Mouse (Mus musculus) megakaryocyte, adult 5-6 weeks (primary cell): ENCODE results near the gene BC029722. TPM values are rescaled to one million over a fixed set of nuclear protein-coding genes. Genes with fewer than 3 reads are reported as not detected.

ENCODE experiments used
- ATAC-seq: 2 replicates; pipeline ENCODE4 v1.8.0; 2016; ENCODE audit warnings: mild to moderate bottlenecking, inconsistent platforms; ENCODE audit not compliant: poor library complexity, severe bottlenecking
- total RNA-seq, 2 experiments: library from RNA; stranded (forward) in 1 of 2; stranded (reverse) in 1 of 2; fragments of 153-499, 151-499 nt in 1 of 2; fragments of 221-1000, 200-1000 nt in 1 of 2; gene quantifications; 2 replicates each; pipeline versions ENCODE4 v1.2.3 to v1.2.4; 2015 to 2017

BC029722 gene
- total RNA-seq, 2 experiments from 2014 or later: 12.5 to 14.4 TPM

- peak; percentile 38 for ATAC-seq
These were observed 424 bp upstream of the BC029722 start for GRCm38 (mm10) chr2:155819449-155820251.

- peak; percentile 95 for ATAC-seq
These were observed 432 bp downstream of the BC029722 start for GRCm38 (mm10) chr2:155818596-155819391.

- ATAC-seq: no peak
These were observed 1.7 kb downstream of the BC029722 start for GRCm38 (mm10) chr2:155817301-155818245.

- ATAC-seq: no peak
These were observed 3.0 kb downstream of the BC029722 start for GRCm38 (mm10) chr2:155816179-155816578.

- no peak for ATAC-seq
These were observed 4.4 kb downstream of the BC029722 start for GRCm38 (mm10) chr2:155814829-155815228.

GRCm38 (mm10) chr2:155812637-155813036, 6.6 kb downstream of the BC029722 start:
- ATAC-seq: no peak

GRCm38 (mm10) chr2:155811821-155812396, 7.3 kb downstream of the BC029722 start:
- peak; percentile 92 for ATAC-seq

- ATAC-seq: no peak
These were observed 9.6 kb downstream of the BC029722 start for GRCm38 (mm10) chr2:155809620-155810019.

- ATAC-seq: no peak
These were observed 11.8 kb downstream of the BC029722 start for GRCm38 (mm10) chr2:155807408-155807807.

GRCm38 (mm10) chr2:155806548-155806947, 12.7 kb downstream of the BC029722 start:
- no peak for ATAC-seq

GRCm38 (mm10) chr2:155805925-155806255, 13.3 kb downstream of the BC029722 start:
- no peak for ATAC-seq

GRCm38 (mm10) chr2:155805231-155805924, 13.8 kb downstream of the BC029722 start:
- ATAC-seq: no peak

GRCm38 (mm10) chr2:155804053-155804452, 15.2 kb downstream of the BC029722 start:
- ATAC-seq: no peak

GRCm38 (mm10) chr2:155802761-155803160, 16.5 kb downstream of the BC029722 start:
- no peak for ATAC-seq

- ATAC-seq: no peak
These were observed 20.6 kb downstream of the BC029722 start for GRCm38 (mm10) chr2:155798613-155799012.

- no peak for ATAC-seq
These were observed 24.4 kb downstream of the BC029722 start for GRCm38 (mm10) chr2:155794674-155795445.

- ATAC-seq: no peak
These were observed 26.3 kb downstream of the BC029722 start for GRCm38 (mm10) chr2:155792899-155793298.

- no peak for ATAC-seq
These were observed 31.0 kb downstream of the BC029722 start for GRCm38 (mm10) chr2:155787949-155788931.
